Mouse (Mus musculus) thymus, adult 2 months (tissue): ENCODE results near the gene Ssxb10. TPM values are rescaled to one million over a fixed set of nuclear protein-coding genes. Genes with fewer than 3 reads are reported as not detected.
"Not testable (repeated sequence)": the region's sequence is repeated elsewhere in the genome, so short reads cannot be mapped to it uniquely, and the experiment has no call there.

Source experiments
- DNase-seq: peaks from one replicate; pipeline ENCODE4 v3.0.0; 2021
- H3K27ac ChIP-seq: fragments of 200-500 bp; 2 replicates; pipeline ENCODE4 v1.5.1; 2012; ENCODE audit warnings: low read length, control low read depth; ENCODE audit not compliant: control insufficient read depth, insufficient read depth
- H3K27me3 ChIP-seq: fragments of 200-500 bp; 2 replicates; pipeline ENCODE4 v1.6.1; 2012; ENCODE audit warnings: mild to moderate bottlenecking, low read length, moderate library complexity, mixed read lengths; ENCODE audit not compliant: control insufficient read depth, insufficient read depth
- H3K36me3 ChIP-seq: fragments of 200-500 bp; 2 replicates; pipeline ENCODE4 v1.6.1; 2012; ENCODE audit warnings: mild to moderate bottlenecking, low read length, moderate library complexity; ENCODE audit not compliant: control insufficient read depth, insufficient read depth
- H3K4me1 ChIP-seq: fragments of 200-500 bp; replicated peaks from 2 replicates; pipeline ENCODE4 v1.6.1; 2012; ENCODE audit warnings: low read length; ENCODE audit not compliant: control insufficient read depth, insufficient read depth
- H3K4me3 ChIP-seq: fragments of 200-500 bp; 2 replicates; pipeline ENCODE4 v1.5.1; 2012; ENCODE audit warnings: mild to moderate bottlenecking, low read length, control low read depth, moderate library complexity; ENCODE audit not compliant: control insufficient read depth, insufficient read depth
- CTCF ChIP-seq: fragments of 200-500 bp; IDR thresholded peaks from 2 replicates; pipeline ENCODE4 v1.5.1; 2012; ENCODE audit warnings: mild to moderate bottlenecking, control low read depth, low read length, moderate library complexity, borderline replicate concordance; ENCODE audit not compliant: control insufficient read depth, poor library complexity, insufficient read depth; ENCODE audit errors: extremely low read depth
- POLR2A ChIP-seq: fragments of 200-500 bp; IDR thresholded peaks from 2 replicates; pipeline ENCODE4 v1.6.1; 2012; ENCODE audit warnings: mild to moderate bottlenecking, low read length, control low read depth, moderate library complexity; ENCODE audit not compliant: control insufficient read depth, poor library complexity, insufficient read depth; ENCODE audit errors: extremely low read depth
- WGBS: fragments of 180-500 bp; shearing (Covaris S2); methylation state at CpG from one replicate; pipeline ENCODE4 v1.1.7; 2018; 5-methylcytosine and 5-hydroxymethylcytosine counted together
- polyA plus RNA-seq: library from polyadenylated mRNA; depleted of rRNA; stranded (reverse); fragments of >200 nt; gene quantifications from 2 replicates; pipeline ENCODE4 v1.2.3, GENCODE M21; 2012; rRNA removed

Ssxb10 gene
- polyA plus RNA-seq, result not detected in 2 replicates

- Histone ChIP-seq H3K36me3 (no peaks in the 10 kb centered on the region), H3K27ac (no peak within 1 kb of the TSS), H3K4me3 (no peak within 1 kb of the TSS), H3K4me1 (no peaks in the 10 kb centered on the region), H3K27me3 (no peaks in the 10 kb centered on the region)
- WGBS, result 82% methylated on average over 2 of the region's 2 CpGs
- TF ChIP-seq CTCF (no peak), POLR2A (no peak)
- no peak for DNase-seq
Measured at GRCm38 (mm10) chrX:8327124-8327523, at the start of gene Ssxb10. TSS of gene Ssxb10 (plus strand) at chrX:8327424.

DNA sequence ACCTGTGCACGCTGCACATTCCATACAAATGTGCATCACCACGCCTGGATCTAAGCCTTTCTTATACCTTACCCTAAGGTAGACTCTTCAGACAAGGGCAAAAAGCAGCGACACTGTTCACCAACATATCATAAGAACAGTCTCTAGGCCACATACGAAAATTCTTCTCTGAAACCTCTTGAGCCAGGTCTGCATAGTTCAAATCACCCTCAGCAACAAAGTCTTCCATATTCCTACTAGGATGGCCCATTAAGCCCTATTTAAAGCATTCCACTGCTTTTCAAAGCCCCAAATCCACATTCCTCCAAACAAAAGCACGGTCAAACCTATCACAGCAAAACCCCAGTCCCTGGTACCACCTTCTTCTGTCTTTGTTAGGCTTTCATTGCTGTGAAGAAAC is 38.6 kb upstream of the Ssxb10 start:
- no peak for TF ChIP-seq CTCF
- TF ChIP-seq POLR2A, result no peak
- Histone ChIP-seq H3K27me3 (no peaks in the 10 kb centered on the region), H3K36me3 (no peaks in the 10 kb centered on the region), H3K4me3 (no peak overlapping the region), H3K4me1 (no peaks in the 10 kb centered on the region), H3K27ac (no peak overlapping the region)
- DNase-seq, result no peak
- WGBS, result 90% methylated on average over 5 of the region's 5 CpGs

DNA sequence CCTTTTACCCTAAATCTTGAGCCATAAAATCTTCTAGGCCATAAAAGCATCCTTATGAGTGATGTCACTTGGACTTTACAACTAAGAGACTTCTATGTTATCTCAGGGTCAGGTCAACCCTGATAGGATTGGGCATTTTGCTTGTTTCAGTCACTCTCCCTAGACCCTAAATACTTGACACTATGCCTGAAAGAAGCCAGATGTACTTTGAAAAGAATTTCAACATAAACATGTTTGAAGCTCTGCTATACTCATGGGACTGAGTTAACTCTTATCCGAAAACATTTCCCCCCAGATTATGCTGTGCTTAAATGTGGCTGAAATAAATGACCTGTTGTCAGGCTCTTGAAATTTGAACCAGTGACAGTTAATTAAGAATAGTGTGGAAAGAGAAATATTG is 17.9 kb upstream of the Ssxb10 start:
- WGBS, result 100% methylated on average over 1 of the region's 1 CpGs
- DNase-seq, result no peak
- H3K27ac ChIP-seq, result no peak overlapping the region
- H3K4me3 ChIP-seq, result no peak overlapping the region
- H3K27me3 ChIP-seq, result no peaks in the 10 kb centered on the region
- no peaks in the 10 kb centered on the region for H3K4me1 ChIP-seq
- TF ChIP-seq POLR2A (no peak), CTCF (no peak)
- no peaks in the 10 kb centered on the region for H3K36me3 ChIP-seq

GRCm38 (mm10) chrX:8314905-8315304 is 12.3 kb upstream of the Ssxb10 start:
- not testable (repeated sequence) for H3K27me3 ChIP-seq, H3K4me1 ChIP-seq, H3K27ac ChIP-seq, H3K36me3 ChIP-seq, H3K4me3 ChIP-seq
- TF ChIP-seq CTCF, result peak; percentile 54; the same call in 1 of the 2 replicates
- DNase-seq, result peak; percentile 76
- WGBS, result 23% methylated on average over 7 of the region's 7 CpGs

GRCm38 (mm10) chrX:8366678-8367077 is 39.5 kb downstream of the Ssxb10 start, which contains the start of gene Ssxb9:
TSS of gene Ssxb9 (plus strand) at chrX:8366978.
- WGBS, result 32% methylated on average over 1 of the region's 1 CpGs
- H3K36me3 ChIP-seq, H3K27me3 ChIP-seq, H3K4me1 ChIP-seq, H3K27ac ChIP-seq, DNase-seq, H3K4me3 ChIP-seq: not testable (repeated sequence)

Other genes starting within 250 kb of the Ssxb10 start
- 88.5 and 102 TPM in 2 replicates for gene Was, start 236.9 kb upstream of the Ssxb10 start, polyA plus RNA-seq
- 128 and 141 TPM in 2 replicates for gene Wdr13, start 194.5 kb upstream of the Ssxb10 start, polyA plus RNA-seq
- gene Rbm3, start 181.5 kb upstream of the Ssxb10 start, polyA plus RNA-seq, result 220 and 225 TPM in 2 replicates
- gene Tbc1d25, start 151.2 kb upstream of the Ssxb10 start, polyA plus RNA-seq, result 35.0 and 36.3 TPM in 2 replicates
- 71.1 and 98.2 TPM in 2 replicates for gene Ebp, start 133.9 kb upstream of the Ssxb10 start, polyA plus RNA-seq
- gene Porcn, start 120.9 kb upstream of the Ssxb10 start, polyA plus RNA-seq, result 4.7 and 5.3 TPM in 2 replicates
- gene Ftsj1, start 75.0 kb upstream of the Ssxb10 start, polyA plus RNA-seq, result 50.2 and 50.9 TPM in 2 replicates
- 0.27 and 0.36 TPM in 2 replicates for gene Slc38a5, start 56.3 kb upstream of the Ssxb10 start, polyA plus RNA-seq
- gene Ssxb9, start 39.6 kb downstream of the Ssxb10 start, polyA plus RNA-seq, result not detected in 2 replicates
- not detected in 2 replicates for gene Ssxb1, start 85.9 kb downstream of the Ssxb10 start, polyA plus RNA-seq
- gene Ssxb2, start 134.3 kb downstream of the Ssxb10 start, polyA plus RNA-seq, result not detected in 2 replicates
- not detected in 2 replicates for gene Gm14459, start 197.5 kb downstream of the Ssxb10 start, polyA plus RNA-seq
- not detected in 2 replicates for gene Ssxb6, start 220.8 kb downstream of the Ssxb10 start, polyA plus RNA-seq